Mouse (Mus musculus) heart, embryonic 14.5 days (tissue): ENCODE data around the gene A030005L19Rik. TPM values are rescaled to one million over a fixed set of nuclear protein-coding genes. Genes with fewer than 3 reads are reported as not detected.
"Not testable (repeated sequence)": the region's sequence is repeated elsewhere in the genome, so short reads cannot be mapped to it uniquely, and the experiment has no call there.

Experiments
- ATAC-seq: fragments of 200-750 bp; cut with Nextera tagmentation; 2 replicates; pipeline ENCODE4 v1.8.0; 2017; ENCODE audit warnings: low read depth, moderate TSS enrichment; ENCODE audit not compliant: insufficient number of reproducible peaks, insufficient read depth, low FRiP score
- H3K27ac ChIP-seq, 2 experiments: fragments of 200-500 bp in 1 of 2; fragments of 300-500 bp in 1 of 2; sonication (generic) in 1 of 2; replicated peaks in 1 of 2; 2 replicates each; pipeline ENCODE4 v1.5.1; 2012 to 2014; ENCODE audit warnings: low read depth in 2 of 2, low read length in 2 of 2, control low read depth in 1 of 2, mild to moderate bottlenecking in 1 of 2, mixed read lengths in 1 of 2; ENCODE audit not compliant: control insufficient read depth in 1 of 2, insufficient read depth in 1 of 2
- H3K27me3 ChIP-seq: fragments of 300-500 bp; sonication (generic); 2 replicates; pipeline ENCODE4 v1.6.1; 2014; ENCODE audit warnings: mild to moderate bottlenecking, low read length, control low read depth; ENCODE audit not compliant: control insufficient read depth, insufficient read depth
- H3K36me3 ChIP-seq: fragments of 300-500 bp; sonication (generic); 2 replicates; pipeline ENCODE4 v1.6.1; 2014; ENCODE audit warnings: mild to moderate bottlenecking, control low read depth, low read length, mixed read lengths; ENCODE audit not compliant: control insufficient read depth, insufficient read depth
- H3K4me1 ChIP-seq, 2 experiments: fragments of 200-500 bp in 1 of 2; fragments of 300-500 bp in 1 of 2; sonication (generic) in 1 of 2; 2 replicates each; pipeline ENCODE4 v1.6.1; 2012 to 2014; ENCODE audit warnings: low read length in 2 of 2, control low read depth in 1 of 2, mixed read lengths in 1 of 2; ENCODE audit not compliant: control insufficient read depth in 2 of 2, insufficient read depth in 2 of 2
- H3K4me2 ChIP-seq: fragments of 300-500 bp; sonication (generic); 2 replicates; pipeline ENCODE4 v1.6.1; 2014; ENCODE audit warnings: mild to moderate bottlenecking, low read length
- H3K4me3 ChIP-seq, 2 experiments: fragments of 200-500 bp in 1 of 2; fragments of 300-500 bp in 1 of 2; sonication (generic) in 1 of 2; 2 replicates each; pipeline ENCODE4 v1.5.1; 2012 to 2014; ENCODE audit warnings: low read length in 2 of 2, mild to moderate bottlenecking in 2 of 2, control low read depth in 1 of 2, low read depth in 1 of 2, moderate library complexity in 1 of 2; ENCODE audit not compliant: control insufficient read depth in 1 of 2, insufficient read depth in 1 of 2
- H3K9ac ChIP-seq: fragments of 300-500 bp; sonication (generic); 2 replicates; pipeline ENCODE4 v1.6.1; 2014; ENCODE audit warnings: mild to moderate bottlenecking, low read length
- H3K9me3 ChIP-seq: fragments of 300-500 bp; sonication (generic); 2 replicates; pipeline ENCODE4 v1.6.1; 2016; ENCODE audit warnings: low read length, control low read depth; ENCODE audit not compliant: control insufficient read depth
- WGBS: fragments of 180-500 bp; shearing (Covaris S2); extraction: QIAGEN DNeasy Blood & Tissue Kit; methylation state at CpG from one replicate; pipeline ENCODE4 v1.1.7; 2014; 5-methylcytosine and 5-hydroxymethylcytosine counted together
- polyA plus RNA-seq: library from polyadenylated mRNA; unstranded; fragments of >200 nt; fragmentation: Nextera tagmentation; extraction: Ambion mirVana; gene quantifications from 2 replicates; pipeline ENCODE4 v1.2.1, GENCODE M21; 2014

Gene A030005L19Rik
- polyA plus RNA-seq, 1 experiment from 2014 or later = not detected

DNA sequence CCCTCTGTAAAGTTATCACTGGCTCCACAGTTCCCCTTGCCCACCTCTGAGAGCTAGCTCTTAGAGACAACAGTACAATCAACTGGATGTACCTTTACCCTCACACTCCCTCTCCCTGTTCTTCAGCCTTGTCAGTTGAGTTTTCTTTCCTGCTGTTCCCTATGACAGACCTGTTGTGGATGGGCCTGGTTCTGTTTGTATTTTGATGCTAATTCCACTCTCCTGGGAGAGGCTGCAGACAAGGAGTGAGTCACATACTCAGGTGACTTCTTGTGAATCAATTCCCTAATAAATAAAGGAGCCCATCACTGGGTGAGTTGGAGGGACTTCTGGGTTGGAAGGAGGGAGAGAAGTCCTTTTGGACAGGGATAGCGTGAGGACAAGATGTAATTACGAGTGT, 35.5 kb downstream of the A030005L19Rik start:
- H3K4me3 ChIP-seq = no peak overlapping the region
- no peak overlapping the region for H3K4me2 ChIP-seq
- H3K4me1 ChIP-seq = peaks cover 0 to 4% of the 10 kb centered on the region in 2 experiments; a peak in 2 of 4 replicates
- no peaks in the 10 kb centered on the region for H3K36me3 ChIP-seq
- 71% methylated on average over 2 of the region's 2 CpGs for WGBS
- no peaks in the 10 kb centered on the region for H3K9me3 ChIP-seq
- H3K27ac ChIP-seq = no peak overlapping the region
- no peaks in the 10 kb centered on the region for H3K27me3 ChIP-seq
- H3K9ac ChIP-seq = no peak overlapping the region
- no peak for ATAC-seq

DNA sequence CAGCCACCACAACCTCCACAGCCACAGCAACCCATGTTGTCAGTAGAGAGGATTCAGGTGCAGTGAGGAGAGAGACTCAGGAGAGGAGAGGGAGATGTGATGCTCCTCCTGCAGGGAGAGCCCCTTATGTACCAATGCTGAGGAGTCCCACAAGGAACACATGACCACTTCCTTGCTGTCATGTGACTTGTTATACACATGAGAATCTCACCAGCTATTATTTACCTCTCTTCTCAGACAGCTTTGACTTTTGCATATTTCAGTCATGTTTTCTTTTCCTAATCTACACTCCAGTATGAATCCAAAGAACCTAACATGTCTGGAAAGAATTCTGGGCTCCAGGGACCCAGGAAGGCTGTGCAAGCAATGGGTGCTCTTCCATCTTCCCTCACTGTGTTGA, 42.8 kb downstream of the A030005L19Rik start, which contains the start of gene Gm7544:
TSS of gene Gm7544 (minus strand) at position 101 of the 400 bp plus-strand sequence.
- not testable (repeated sequence) for H3K9me3 ChIP-seq, H3K27ac ChIP-seq, H3K27me3 ChIP-seq, H3K4me3 ChIP-seq, H3K36me3 ChIP-seq, H3K4me2 ChIP-seq, H3K4me1 ChIP-seq, H3K9ac ChIP-seq, ATAC-seq

DNA sequence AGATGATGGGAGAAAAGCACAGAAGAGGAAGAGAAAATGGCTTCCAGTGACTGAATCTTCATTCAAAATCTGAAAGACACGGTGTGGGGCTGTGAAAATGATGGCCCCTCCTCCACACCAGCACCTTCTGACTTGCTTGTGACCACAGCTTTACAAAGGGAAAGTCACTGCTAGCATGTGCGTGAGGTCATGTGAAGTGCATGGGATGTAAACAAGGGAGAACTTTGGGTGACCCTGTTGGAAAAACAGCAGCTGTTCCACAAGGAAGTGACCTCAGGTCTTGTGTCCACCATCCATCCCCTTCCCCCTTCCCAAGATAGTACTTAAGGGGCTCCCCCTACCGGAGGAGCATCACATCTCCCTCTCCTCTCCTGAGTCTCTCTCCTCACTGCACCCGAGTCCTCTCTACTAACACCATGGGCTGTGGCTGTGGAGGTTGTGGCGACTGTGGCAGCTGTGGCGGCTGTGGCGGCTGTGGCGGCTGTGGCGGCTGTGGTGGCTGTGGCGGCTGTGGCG, 46.8 kb downstream of the A030005L19Rik start, which contains the start of gene Gm47955:
TSS of gene Gm47955 (plus strand) at position 417 of the 516 bp plus-strand sequence.
- no peaks in the 10 kb centered on the region for H3K36me3 ChIP-seq
- H3K4me3 ChIP-seq = no peak within 1 kb of the TSS
- H3K4me2 ChIP-seq = no peak within 1 kb of the TSS
- WGBS = 86% methylated on average over 11 of the region's 11 CpGs
- no peaks in the 10 kb centered on the region for H3K4me1 ChIP-seq
- no peaks in the 10 kb centered on the region for H3K9me3 ChIP-seq
- no peak within 1 kb of the TSS for H3K9ac ChIP-seq
- no peak within 1 kb of the TSS for H3K27ac ChIP-seq
- ATAC-seq = no peak
- H3K27me3 ChIP-seq = no peaks in the 10 kb centered on the region

Other genes with a start within 250 kb of the A030005L19Rik start
- gene Mff, start 188.4 kb upstream of the A030005L19Rik start, polyA plus RNA-seq = 246 and 266 TPM in 2 replicates
- gene Tm4sf20, start 144.9 kb upstream of the A030005L19Rik start, polyA plus RNA-seq = not detected in 2 replicates
- gene Gm47791, start 142.1 kb upstream of the A030005L19Rik start, polyA plus RNA-seq = not detected in 2 replicates
- gene Agfg1, start 73.8 kb upstream of the A030005L19Rik start, polyA plus RNA-seq = 38.6 and 44.6 TPM in 2 replicates
- gene A030014E15Rik, start 11.6 kb downstream of the A030005L19Rik start, polyA plus RNA-seq = not detected in 2 replicates
- gene Gm6217, start 18.1 kb downstream of the A030005L19Rik start, polyA plus RNA-seq = not detected in 2 replicates
- gene A030003K21Rik, start 30.1 kb downstream of the A030005L19Rik start, polyA plus RNA-seq = not detected in 2 replicates
- not detected in 2 replicates for gene Gm7544, start 42.7 kb downstream of the A030005L19Rik start, polyA plus RNA-seq
- gene Gm47955, start 47.0 kb downstream of the A030005L19Rik start, polyA plus RNA-seq = not detected in 2 replicates
- not detected in 2 replicates for gene Gm47959, start 87.2 kb downstream of the A030005L19Rik start, polyA plus RNA-seq
- 2.4 and 2.7 TPM in 2 replicates for gene Slc19a3, start 125.1 kb downstream of the A030005L19Rik start, polyA plus RNA-seq
- gene Krtap28-10, start 129.2 kb downstream of the A030005L19Rik start, polyA plus RNA-seq = not detected in 2 replicates
- not detected in 2 replicates for gene Gm47969, start 131.6 kb downstream of the A030005L19Rik start, polyA plus RNA-seq
- gene A030005K14Rik, start 146.1 kb downstream of the A030005L19Rik start, polyA plus RNA-seq = not detected in 2 replicates
- gene Krtap28-13, start 147.6 kb downstream of the A030005L19Rik start, polyA plus RNA-seq = not detected in 2 replicates
- gene Ccl20, start 203.4 kb downstream of the A030005L19Rik start, polyA plus RNA-seq = 0.36 TPM in 1 of 2 replicates, not detected in the other
- 0.20 TPM in 1 of 2 replicates, not detected in the other for gene Daw1, start 246.4 kb downstream of the A030005L19Rik start, polyA plus RNA-seq